Mouse (Mus musculus) embryo, embryonic 10.5 days (tissue): ENCODE results near the gene Edem1.

ENCODE experiments used
- DNase-seq: peaks from one replicate; pipeline ENCODE4 v3.0.0-alpha.2; 2015; ENCODE audit warnings: low spot score

The Edem1 gene

GRCm38 (mm10) chr6:108875344-108875743 lies 46.9 kb downstream of the Edem1 start:
- DNase-seq = no peak

GRCm38 (mm10) chr6:108876052-108876451 lies 47.6 kb downstream of the Edem1 start:
- DNase-seq = no peak

GRCm38 (mm10) chr6:108876486-108876885 lies 48.0 kb downstream of the Edem1 start:
- no peak for DNase-seq

- DNase-seq = no peak
Measured at GRCm38 (mm10) chr6:108880368-108881013, 52.0 kb downstream of the Edem1 start.

GRCm38 (mm10) chr6:108881074-108881473 lies 52.6 kb downstream of the Edem1 start:
- DNase-seq = no peak

- no peak for DNase-seq
Measured at GRCm38 (mm10) chr6:108883826-108884225, 55.4 kb downstream of the Edem1 start.

GRCm38 (mm10) chr6:108884603-108885002 lies 56.2 kb downstream of the Edem1 start:
- no peak for DNase-seq

GRCm38 (mm10) chr6:108886346-108886745 lies 57.9 kb downstream of the Edem1 start:
- DNase-seq = no peak

- no peak for DNase-seq
Measured at GRCm38 (mm10) chr6:108892589-108892988, 64.1 kb downstream of the Edem1 start.

GRCm38 (mm10) chr6:108895129-108895528 lies 66.7 kb downstream of the Edem1 start:
- no peak for DNase-seq

- no peak for DNase-seq
Measured at GRCm38 (mm10) chr6:108895976-108896375, 67.5 kb downstream of the Edem1 start.

GRCm38 (mm10) chr6:108896525-108897087 lies 68.2 kb downstream of the Edem1 start:
- no peak for DNase-seq

GRCm38 (mm10) chr6:108899231-108899630 lies 70.8 kb downstream of the Edem1 start:
- DNase-seq = no peak

GRCm38 (mm10) chr6:108902124-108902523 lies 73.7 kb downstream of the Edem1 start:
- DNase-seq = no peak

GRCm38 (mm10) chr6:108903280-108903679 lies 74.8 kb downstream of the Edem1 start:
- no peak for DNase-seq

GRCm38 (mm10) chr6:108906539-108906938 lies 78.1 kb downstream of the Edem1 start:
- DNase-seq = no peak
